Mouse (Mus musculus): Measurements from ENCODE around the gene Tcp11l2. TPM values are rescaled to one million over a fixed set of nuclear protein-coding genes. Genes with fewer than 3 reads are reported as not detected.
A peak's percentile ranks its signal among the peaks of the same experiment; 100 is the strongest.

Tcp11l2 gene
- total RNA-seq, 1 experiment from 2014 or later: 57.3 TPM

DNA sequence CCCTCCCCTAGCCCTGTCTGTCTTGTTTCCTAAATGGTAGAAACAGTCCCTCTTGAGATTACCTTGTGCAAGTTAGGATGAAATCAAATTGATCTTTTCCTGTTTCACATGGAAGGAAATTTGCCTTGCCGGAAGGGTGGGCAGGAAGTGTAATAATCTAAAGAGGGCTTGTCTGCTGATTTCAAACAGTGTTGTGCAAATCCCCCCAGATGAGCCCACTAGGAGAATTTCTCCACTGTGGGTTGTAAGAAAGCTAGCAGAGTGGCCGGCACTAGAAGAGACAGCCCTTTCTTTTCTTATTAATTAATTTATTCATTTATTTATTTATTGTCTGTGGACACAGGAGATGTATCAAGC, 8.8 kb downstream of the Tcp11l2 start:
- ATAC-seq (replicated peaks; ENCODE audit: insufficient number of reproducible peaks, low FRiP score, low TSS enrichment, poor library complexity, severe bottlenecking): no peak

DNA sequence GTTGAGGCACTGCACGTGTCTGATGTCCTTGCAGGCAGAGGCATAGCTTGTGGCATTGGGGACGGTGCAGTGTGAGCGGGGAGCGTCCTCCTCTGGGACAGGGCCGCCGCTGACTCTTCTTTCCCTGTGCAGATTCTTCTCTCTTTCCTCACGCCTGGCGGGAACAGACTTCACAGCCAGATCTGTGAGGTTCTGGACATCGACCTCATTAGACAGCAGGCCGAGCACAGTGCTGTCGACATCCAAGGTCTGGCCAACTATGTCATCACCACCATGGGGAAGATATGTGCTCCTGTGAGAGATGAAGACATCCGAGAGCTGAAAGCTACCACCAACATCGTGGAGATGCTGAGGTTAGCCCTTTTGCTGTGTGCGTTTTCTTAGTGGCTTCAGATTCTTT, 14.5 kb downstream of the Tcp11l2 start:
- ATAC-seq (replicated peaks; ENCODE audit: insufficient number of reproducible peaks, low FRiP score, low TSS enrichment, poor library complexity, severe bottlenecking): no peak

DNA sequence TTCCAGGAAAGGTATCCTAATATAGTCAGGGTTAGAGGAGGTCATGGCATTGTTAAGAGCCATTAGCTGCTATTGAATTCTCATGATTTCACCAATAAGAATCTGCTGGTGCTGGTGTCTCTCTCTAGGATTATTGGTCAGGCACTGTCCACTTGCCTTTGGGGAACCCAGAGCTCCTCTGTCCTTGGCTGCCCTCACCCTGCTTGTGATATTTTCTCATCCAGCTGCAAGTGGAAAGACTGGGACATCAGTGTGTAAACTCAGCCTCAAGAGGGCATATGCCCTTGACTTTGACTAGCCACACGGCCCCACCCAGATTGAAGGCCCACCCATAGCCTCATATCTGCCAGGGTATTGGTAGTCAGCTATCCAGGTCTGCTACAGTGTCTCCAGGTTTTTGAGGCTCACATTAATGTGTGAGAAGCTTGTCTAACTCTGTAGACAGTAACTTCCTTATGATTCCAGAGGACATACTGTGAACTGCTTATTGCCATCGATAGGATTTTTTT, 15.3 kb downstream of the Tcp11l2 start:
- ATAC-seq (replicated peaks; ENCODE audit: insufficient number of reproducible peaks, low FRiP score, low TSS enrichment, poor library complexity, severe bottlenecking): no peak

DNA sequence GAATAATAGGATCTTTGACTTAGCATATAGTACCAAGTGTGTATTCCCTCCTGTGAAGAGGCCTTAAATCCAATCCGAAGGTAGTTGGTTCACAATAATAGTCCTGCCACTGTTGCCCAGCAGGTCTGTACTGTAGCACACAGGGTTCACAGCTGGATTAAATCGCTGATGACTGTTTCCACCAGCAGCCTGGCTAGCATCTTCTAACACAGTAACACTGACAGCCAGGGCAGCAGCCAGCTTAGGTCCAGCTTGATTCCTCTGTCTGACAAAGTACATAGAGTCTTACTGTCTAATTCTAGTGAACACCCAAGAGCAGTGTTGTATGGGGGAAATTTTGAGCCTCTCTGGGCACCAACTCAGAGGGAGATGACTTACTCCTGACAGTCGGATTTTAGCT, 16.3 kb downstream of the Tcp11l2 start:
- ATAC-seq (replicated peaks; ENCODE audit: insufficient number of reproducible peaks, low FRiP score, low TSS enrichment, poor library complexity, severe bottlenecking): no peak

DNA sequence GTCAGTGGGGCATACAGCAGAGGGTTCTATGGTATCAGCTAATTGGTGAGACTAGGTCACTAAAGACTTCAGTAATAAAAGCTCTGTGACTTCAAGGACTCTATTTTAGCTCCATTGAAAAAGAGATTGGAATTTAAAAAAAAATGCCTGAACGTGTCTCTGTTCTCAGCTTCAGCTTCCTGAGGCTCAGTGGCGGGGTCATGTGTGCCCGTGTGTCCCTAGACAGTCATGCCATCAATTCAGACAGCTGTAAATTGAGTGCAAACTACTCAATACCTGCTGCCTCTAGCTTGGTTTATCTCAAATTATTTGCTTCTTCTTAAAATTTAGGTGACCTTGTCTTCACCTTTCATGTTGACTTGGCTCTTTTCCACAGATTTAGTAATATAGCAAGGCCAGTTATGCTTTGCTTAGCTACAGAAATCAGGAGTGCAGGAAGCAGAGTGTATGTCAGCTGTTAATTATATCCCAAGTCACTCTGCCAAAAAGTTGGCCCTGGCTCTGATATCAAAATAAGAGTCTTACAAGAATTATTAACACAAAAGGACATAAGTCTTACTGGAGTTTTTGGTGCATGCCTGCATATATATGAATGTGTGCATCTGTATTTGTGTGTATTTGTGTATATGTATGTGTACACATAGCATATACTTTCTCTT, 20.8 kb downstream of the Tcp11l2 start:
- no peak for ATAC-seq (replicated peaks; ENCODE audit: insufficient number of reproducible peaks, low FRiP score, low TSS enrichment, poor library complexity, severe bottlenecking)

DNA sequence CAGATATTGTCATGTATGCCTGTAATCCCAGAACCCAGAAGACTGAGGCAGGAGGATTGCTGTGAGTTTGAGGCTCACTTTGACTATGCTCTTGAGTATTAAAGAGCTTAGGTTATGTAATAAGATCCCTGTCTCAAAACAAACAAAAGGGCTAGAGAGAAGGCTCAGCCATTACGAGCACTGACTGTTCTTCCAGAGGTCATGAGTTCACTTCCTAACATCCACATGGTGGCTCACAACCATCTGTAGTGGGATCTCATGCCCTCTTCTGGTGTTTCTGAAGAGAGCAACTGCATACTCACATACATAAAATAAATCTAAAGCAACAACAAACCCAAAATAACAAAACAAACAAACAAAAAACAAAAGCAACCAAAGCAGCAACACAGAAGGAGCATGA, 21.7 kb downstream of the Tcp11l2 start:
- ATAC-seq (replicated peaks; ENCODE audit: insufficient number of reproducible peaks, low FRiP score, low TSS enrichment, poor library complexity, severe bottlenecking): no peak

DNA sequence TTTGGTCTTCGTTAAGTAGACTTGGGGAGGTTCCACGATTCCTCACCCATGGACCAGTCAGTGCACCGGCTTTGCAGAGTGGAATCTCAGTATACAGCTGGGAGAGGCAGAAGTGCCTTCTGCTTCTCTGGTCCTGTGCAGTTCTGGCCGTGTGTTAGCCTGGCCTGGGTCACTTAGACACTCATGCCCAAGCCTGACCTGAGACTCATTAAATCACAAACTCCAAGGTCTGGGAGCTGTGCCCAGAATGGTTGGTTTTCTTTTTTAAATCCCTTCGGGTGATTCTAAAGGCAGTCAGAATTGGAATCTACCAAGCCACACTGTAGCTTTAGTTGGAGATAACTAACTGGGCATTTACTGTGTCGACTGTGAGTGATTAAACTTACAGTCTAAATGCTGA, 23.7 kb downstream of the Tcp11l2 start:
- ATAC-seq (replicated peaks; ENCODE audit: insufficient number of reproducible peaks, low FRiP score, low TSS enrichment, poor library complexity, severe bottlenecking): no peak

DNA sequence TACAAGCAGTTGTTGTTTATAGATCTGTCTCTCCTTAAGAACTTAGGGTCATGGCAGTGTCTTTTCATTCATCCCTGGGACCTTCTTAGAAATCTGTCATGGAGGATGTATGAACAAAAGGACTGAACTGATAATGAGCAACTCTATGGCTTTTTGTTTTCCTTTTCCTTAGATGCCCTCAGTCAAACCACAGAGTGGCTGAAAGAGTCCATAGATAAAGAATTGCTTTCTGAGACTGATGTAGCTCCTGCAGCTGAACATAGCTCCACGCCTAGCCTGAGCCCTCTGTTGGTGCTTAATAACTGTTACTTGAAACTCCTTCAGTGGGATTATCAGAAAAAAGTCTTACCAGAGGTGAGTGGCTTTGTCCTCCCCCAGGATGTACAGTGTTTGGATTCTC, 27.9 kb downstream of the Tcp11l2 start:
- ATAC-seq (replicated peaks; ENCODE audit: insufficient number of reproducible peaks, low FRiP score, low TSS enrichment, poor library complexity, severe bottlenecking): no peak

DNA sequence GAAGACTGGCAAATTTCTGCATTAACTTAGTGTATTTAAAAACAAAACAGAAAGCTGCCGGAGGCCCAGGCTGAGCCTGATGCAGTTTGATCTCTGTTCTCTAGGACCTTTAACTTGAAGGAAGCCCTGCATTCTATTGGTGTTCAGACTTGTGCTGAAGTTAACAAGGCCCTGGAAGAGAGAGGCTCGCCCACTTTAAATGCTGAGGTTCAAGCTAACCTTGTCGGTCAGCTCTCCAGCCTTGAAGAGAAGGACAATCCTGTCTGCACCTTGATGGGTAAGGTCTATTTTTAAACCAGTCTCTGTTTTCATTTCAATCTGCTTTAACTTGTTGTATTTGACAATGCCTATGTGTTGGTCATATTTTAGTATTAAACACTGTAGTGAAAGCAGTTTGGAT, 31.9 kb downstream of the Tcp11l2 start:
- ATAC-seq (replicated peaks; ENCODE audit: insufficient number of reproducible peaks, low FRiP score, low TSS enrichment, poor library complexity, severe bottlenecking): no peak

DNA sequence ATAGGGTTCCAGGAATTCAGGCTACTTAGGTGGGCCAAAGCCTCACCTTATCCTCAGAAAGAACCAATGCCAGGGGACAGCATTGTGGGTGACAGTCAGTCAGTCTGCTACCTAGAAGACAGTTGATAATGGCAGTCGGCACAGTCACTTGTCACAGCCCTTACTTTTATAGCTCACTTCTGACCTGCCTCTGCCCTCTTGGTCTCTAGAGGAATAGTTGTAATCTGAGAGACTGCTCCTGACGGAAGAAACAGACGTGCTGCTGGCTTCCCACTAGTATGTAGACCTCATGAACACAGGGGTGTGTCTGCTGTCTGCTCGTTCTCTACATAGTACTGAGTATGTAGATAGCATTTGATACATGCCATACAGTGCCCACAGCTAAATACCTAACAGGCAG, 33.9 kb downstream of the Tcp11l2 start:
- ATAC-seq (replicated peaks; ENCODE audit: insufficient number of reproducible peaks, low FRiP score, low TSS enrichment, poor library complexity, severe bottlenecking): no peak

DNA sequence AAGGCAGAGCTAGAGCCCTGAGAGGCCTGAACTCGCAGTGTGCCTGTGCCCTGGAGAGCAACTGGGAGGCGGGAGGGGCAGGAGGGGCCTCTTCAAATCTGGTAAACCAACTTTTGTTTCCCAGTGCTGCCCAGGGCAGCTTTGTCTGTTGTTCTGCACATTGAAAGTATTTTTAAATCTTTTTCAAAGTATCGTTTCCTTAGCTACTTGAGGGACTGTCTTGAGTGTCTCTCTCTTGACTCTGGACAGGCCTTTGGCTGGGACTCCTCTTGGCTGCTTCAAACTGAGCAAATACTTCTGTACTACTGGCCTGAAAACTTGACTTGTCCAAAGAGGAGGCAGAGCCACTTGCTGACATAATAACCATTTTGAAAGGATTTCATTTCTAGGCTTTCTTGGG, 34.4 kb downstream of the Tcp11l2 start:
- ATAC-seq (replicated peaks; ENCODE audit: insufficient number of reproducible peaks, low FRiP score, low TSS enrichment, poor library complexity, severe bottlenecking): no peak

DNA sequence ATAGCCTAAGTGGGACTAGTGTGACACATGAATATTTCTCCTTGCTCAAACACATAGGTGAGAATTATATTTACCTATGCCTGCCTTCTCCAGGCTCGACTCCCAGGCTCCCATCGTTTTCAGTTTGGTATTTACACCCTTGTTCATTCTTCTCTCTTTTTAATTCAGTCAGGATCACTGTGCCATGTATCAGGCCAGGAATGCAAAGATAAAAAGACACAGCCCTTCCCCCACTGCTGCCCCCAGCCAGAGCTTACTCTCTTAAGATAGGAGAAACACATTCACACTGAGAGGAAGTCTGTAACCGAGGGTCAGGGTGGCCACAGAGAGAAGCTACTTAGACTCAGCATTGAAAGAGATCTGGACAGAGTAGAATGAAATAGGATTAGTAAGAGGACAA, 35.2 kb downstream of the Tcp11l2 start:
- no peak for ATAC-seq (replicated peaks; ENCODE audit: insufficient number of reproducible peaks, low FRiP score, low TSS enrichment, poor library complexity, severe bottlenecking)

DNA sequence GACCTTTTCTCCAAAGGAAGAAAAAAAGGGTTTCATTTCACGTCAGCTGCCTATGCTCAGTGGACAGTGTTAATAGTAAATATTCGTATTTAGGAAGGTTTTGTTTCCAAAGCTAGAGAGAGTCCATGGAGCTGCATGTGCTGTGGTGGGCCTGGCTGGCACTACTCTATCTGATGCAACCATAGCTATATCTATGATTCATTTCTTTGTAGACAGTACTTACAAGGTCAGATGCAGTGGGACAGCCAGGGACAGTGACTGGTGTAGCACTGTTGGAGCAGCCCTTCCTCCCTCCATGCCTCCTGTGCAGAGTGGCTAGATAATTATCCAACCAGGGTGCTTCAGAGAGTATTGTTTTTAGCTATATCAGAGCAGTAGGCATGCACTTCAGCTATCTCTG, 35.9 kb downstream of the Tcp11l2 start:
- ATAC-seq (replicated peaks; ENCODE audit: insufficient number of reproducible peaks, low FRiP score, low TSS enrichment, poor library complexity, severe bottlenecking): no peak

DNA sequence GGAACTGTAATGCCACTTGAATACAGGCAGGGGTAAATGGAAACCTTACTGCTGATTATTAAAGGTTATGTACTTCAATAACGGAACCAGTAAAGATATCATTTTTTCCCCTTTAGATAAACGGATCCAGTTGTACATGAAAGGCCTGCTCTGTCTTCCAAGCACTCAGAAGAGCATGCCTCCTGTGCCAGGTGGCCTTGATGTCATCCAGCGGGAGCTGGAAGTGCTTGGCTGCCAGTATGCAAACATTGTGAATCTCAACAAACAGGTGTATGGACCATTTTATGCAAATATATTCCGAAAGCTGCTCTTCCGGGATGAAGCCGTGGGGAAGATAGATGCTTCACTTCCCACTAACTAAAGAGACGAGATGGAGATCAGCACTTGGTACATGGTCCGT, 36.9 kb downstream of the Tcp11l2 start:
- no peak for ATAC-seq (replicated peaks; ENCODE audit: insufficient number of reproducible peaks, low FRiP score, low TSS enrichment, poor library complexity, severe bottlenecking)

DNA sequence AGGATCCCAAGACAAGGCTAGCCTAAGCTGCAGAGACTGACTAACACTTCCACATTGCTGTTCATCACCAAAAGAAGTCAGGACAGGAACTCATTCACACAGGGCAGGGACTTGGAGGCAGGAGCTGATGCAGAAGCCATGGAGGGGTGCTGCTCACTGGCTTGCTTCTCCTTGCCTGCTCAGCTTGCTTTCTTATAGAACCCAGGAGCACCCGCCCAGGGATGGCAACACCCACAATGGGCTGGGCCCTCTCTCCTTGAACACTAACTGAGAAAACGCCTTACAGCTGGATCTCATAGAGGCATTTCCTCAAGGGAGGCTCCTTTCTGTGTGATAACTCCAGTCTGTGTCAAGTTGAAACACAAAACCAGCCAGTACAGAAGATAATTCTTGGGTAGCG, 38.6 kb downstream of the Tcp11l2 start:
- ATAC-seq (replicated peaks; ENCODE audit: insufficient number of reproducible peaks, low FRiP score, low TSS enrichment, poor library complexity, severe bottlenecking): no peak

DNA sequence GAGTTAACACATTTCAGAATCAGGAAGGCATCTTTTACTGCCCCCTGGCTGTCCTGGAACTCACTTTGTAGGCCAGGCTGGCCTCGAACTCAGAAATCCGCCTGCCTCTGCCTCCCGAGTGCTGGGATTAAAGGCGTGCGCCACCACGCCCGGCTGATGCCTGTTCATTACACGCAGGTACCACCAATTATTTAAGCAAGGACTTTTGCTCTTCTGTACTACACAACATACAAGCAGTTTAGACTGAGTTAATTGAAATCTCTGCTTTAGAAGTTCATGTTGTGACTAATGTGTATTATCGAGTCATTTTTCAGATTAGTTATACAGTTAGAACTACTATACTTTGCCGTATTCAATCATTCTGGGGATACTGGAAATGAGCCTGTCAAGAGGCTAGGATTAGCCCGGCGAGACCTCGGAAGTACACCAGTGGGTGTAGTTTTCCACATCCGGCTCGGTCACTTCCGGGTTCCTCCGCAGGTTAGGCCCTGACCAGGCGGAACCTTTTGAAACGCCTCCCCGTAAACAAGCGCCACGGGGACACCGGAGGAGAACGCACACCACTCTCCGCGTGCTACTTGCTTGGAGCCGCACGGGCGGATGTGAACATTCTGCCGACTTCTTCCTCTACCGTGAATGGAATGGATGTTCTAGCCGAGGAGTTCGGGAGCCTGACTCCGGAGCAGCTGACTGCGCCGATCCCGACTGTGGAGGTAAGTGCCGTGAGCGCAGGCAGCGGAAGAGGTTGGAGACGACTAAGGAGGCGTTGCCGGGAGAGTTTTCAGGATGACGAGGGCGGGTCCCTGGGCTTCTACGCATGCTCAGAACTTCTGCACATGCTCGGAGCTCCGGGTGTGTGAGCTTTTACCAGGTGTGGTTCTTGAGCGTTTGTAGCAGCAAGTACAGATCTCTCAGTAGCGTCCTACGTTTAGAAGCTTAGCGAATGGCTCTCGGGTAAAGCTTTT, 45.7 kb downstream of the Tcp11l2 start, which contains the start of gene Polr3b:
TSS of gene Polr3b (plus strand) at position 467 of the 965 bp plus-strand sequence.
- peak; percentile 95 for ATAC-seq (replicated peaks; ENCODE audit: insufficient number of reproducible peaks, low FRiP score, low TSS enrichment, poor library complexity, severe bottlenecking)

DNA sequence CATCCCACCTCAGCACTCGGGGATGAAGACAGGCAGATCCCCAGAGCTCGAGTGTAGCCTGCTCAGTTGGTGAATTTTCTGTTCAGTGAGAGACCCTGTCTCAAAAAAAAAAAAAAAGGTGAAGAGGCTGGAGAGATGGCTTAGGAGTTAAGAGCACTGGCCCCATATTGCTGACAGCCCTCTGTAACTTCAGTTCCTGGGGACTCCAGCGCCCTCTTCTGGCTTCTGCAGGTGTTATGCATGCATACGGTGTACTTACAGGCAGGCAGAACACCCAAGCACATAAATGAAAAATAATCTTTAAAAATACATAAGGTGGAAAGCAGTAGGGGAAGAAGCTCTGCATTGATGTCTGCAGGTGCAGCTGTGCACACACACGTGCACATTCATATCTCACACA, 54.8 kb downstream of the Tcp11l2 start:
- peak; percentile 61; the same call in 1 of the 2 replicates for ATAC-seq (replicated peaks; ENCODE audit: insufficient number of reproducible peaks, low FRiP score, low TSS enrichment, poor library complexity, severe bottlenecking)

DNA sequence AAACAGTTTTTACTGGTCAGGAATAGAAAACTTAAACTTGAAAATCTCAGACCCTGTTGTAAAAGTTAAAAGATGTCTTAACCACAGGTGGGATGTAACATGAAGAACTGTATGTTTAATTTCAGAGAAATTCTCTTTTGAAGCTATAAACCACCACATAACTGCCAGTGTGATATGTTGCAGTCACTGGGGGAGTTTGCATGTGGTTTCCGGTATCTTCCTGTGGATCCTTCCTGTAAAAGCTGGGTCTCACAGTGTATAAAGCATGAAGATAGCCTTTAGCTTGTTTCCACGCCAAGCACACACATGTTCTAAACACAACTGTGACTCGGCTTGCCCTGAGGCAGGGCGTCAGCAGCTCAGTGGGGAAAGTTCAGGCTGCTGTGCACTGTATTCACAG, 55.6 kb downstream of the Tcp11l2 start:
- no peak for ATAC-seq (replicated peaks; ENCODE audit: insufficient number of reproducible peaks, low FRiP score, low TSS enrichment, poor library complexity, severe bottlenecking)

DNA sequence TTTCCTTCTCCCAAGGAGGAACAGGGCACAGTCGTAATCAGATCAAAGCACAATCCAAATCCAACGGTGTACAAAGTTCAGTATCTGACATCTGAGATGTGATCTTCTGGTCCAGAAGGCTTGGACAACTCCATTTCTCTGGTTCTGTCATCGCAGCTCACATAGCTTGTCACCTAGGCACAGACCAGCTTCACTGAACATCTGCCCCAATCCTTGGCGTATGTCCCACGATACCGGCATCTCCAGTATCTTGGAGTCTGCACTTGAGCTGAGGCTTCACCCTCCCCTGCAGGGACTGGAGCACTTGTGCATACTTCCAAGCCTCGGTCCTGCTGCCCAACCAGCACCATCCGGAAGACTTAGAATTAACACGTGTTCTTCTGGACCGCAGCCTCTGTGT, 60.2 kb downstream of the Tcp11l2 start:
- ATAC-seq (replicated peaks; ENCODE audit: insufficient number of reproducible peaks, low FRiP score, low TSS enrichment, poor library complexity, severe bottlenecking): no peak

DNA sequence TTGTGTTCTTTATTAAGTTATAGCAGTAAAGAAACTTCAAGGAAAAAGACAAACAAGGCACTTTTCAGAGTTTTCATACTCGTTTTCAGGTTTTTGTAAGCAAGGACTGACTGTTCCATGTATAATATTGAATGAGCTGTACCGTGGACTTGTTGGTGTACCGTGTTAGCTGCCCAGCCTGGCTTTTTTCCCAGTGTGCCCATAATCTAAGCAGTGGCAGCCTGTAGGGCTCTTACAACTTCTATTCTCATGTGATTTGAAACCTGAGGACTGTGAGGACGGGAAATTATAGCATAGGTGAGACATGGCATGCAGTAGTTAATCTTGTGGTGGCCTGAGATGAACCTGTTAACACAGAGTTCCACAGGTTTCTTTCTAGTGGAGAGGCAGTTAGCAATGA, 62.0 kb downstream of the Tcp11l2 start:
- no peak for ATAC-seq (replicated peaks; ENCODE audit: insufficient number of reproducible peaks, low FRiP score, low TSS enrichment, poor library complexity, severe bottlenecking)
